Mouse (Mus musculus) cortical plate, adult 2 months (tissue): ENCODE data around the gene Nacc2.

Experiments
- CTCF ChIP-seq: fragments of 200-500 bp; IDR thresholded peaks from 2 replicates; pipeline ENCODE4 v1.5.1; 2011; ENCODE audit warnings: mild to moderate bottlenecking, control low read depth, low read length; ENCODE audit not compliant: insufficient read depth; ENCODE audit errors: extremely low read depth
- POLR2A ChIP-seq: fragments of 200-500 bp; IDR thresholded peaks from 2 replicates; pipeline ENCODE4 v1.6.1; 2011; ENCODE audit warnings: mild to moderate bottlenecking, low read length, control low read depth; ENCODE audit not compliant: insufficient read depth; ENCODE audit errors: extremely low read depth

DNA sequence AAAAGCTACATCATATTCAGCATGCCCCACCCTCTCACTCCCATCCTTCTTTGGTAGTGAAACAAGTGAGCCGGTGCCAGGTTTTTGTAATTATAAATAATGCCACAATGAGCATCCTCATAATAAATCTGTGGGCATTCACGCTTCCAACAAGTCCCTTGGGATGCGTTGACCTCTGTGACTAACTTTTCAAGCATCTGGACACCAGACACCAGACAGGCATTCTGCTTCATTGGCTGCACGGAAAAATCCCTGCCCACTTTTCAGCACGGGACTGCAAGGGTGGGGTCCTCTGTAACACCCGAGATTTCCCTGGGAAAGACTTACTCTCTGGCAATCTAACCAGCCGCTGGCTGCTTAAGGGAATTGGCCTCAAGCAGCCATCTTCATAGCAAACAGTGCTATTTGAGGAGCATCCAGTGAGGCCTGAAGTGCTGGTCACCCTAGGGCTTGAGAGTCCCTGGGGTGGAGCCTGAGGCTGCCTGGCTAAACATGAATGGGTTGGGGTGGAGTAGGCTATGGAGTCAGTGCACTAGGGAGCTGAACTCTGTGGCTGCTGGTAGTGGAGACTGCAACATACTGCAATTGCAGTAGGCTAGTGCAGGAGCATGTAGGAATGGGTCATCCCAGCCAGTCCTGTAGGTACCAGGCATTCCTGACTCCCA is 24.8 kb upstream of the Nacc2 start:
- TF ChIP-seq CTCF, result no peak
- TF ChIP-seq POLR2A, result no peak
